Mouse (Mus musculus): Measurements from ENCODE around the gene Cd320. TPM values are rescaled to one million over a fixed set of nuclear protein-coding genes. Genes with fewer than 3 reads are reported as not detected.
"Not testable (repeated sequence)": the region's sequence is repeated elsewhere in the genome, so short reads cannot be mapped to it uniquely, and the experiment has no call there.

The Cd320 gene
- polyA plus RNA-seq, 1 experiment from 2014 or later: 73.7 TPM

DNA sequence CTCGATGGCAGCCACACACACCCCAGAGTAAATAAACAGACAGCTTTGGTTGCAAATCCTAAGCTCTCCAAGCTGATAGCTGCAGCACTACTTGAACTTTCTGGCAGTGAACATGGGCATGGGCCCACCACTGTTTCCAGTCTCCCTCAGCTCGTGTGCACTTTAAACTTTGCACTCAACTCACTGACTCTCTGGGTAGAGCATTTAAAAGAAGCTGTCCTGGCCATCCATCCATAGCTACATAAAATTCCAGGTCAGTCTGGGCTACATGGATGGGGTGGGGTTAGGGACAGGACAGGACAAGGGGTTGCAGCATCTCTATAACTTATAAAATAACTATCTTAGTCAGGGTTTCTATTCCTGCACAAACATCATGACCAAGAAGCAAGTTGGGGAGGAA is 44.9 kb downstream of the Cd320 start:
- not testable (repeated sequence) for H3K27ac ChIP-seq (ENCODE audit: low read depth, low read length); H3K9me3 ChIP-seq (ENCODE audit: control insufficient read depth, low read length); H3K4me2 ChIP-seq (replicated peaks; ENCODE audit: low read depth, low read length); H3K9ac ChIP-seq (ENCODE audit: low read depth, low read length); H3K27me3 ChIP-seq (ENCODE audit: control insufficient read depth, insufficient read depth, low read length); DNase-seq (ENCODE audit: low spot score); ATAC-seq (ENCODE audit: low FRiP score); H3K36me3 ChIP-seq (ENCODE audit: control insufficient read depth, insufficient read depth, low read length); H3K4me3 ChIP-seq (ENCODE audit: low read depth, low read length); H3K4me1 ChIP-seq (replicated peaks; ENCODE audit: control insufficient read depth, insufficient read depth, low read length)
- 76% methylated on average over 2 of the region's 2 CpGs for WGBS

DNA sequence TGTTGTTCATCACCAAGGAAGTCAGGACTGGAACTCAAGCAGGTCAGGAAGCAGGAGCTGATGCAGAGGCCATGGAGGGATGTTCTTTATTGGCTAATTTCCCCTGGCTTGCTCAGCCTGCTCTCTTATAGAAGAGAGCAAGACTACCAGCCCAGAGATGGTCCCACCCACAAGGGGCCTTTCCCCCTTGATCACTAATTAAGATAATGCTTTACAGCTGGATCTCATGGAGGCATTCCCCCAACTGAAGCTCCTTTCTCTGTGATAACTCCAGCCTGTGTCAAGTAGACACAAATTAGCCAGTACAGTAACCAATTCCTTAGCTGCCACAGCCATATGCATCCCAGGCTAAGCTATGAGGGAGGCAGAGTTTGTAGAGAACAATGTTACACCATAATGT is 45.3 kb downstream of the Cd320 start:
- not testable (repeated sequence) for H3K9ac ChIP-seq (ENCODE audit: low read depth, low read length); H3K27ac ChIP-seq (ENCODE audit: low read depth, low read length); DNase-seq (ENCODE audit: low spot score); H3K27me3 ChIP-seq (ENCODE audit: control insufficient read depth, insufficient read depth, low read length); H3K4me2 ChIP-seq (replicated peaks; ENCODE audit: low read depth, low read length); H3K36me3 ChIP-seq (ENCODE audit: control insufficient read depth, insufficient read depth, low read length); H3K4me1 ChIP-seq (replicated peaks; ENCODE audit: control insufficient read depth, insufficient read depth, low read length); H3K9me3 ChIP-seq (ENCODE audit: control insufficient read depth, low read length); ATAC-seq (ENCODE audit: low FRiP score); H3K4me3 ChIP-seq (ENCODE audit: low read depth, low read length)

DNA sequence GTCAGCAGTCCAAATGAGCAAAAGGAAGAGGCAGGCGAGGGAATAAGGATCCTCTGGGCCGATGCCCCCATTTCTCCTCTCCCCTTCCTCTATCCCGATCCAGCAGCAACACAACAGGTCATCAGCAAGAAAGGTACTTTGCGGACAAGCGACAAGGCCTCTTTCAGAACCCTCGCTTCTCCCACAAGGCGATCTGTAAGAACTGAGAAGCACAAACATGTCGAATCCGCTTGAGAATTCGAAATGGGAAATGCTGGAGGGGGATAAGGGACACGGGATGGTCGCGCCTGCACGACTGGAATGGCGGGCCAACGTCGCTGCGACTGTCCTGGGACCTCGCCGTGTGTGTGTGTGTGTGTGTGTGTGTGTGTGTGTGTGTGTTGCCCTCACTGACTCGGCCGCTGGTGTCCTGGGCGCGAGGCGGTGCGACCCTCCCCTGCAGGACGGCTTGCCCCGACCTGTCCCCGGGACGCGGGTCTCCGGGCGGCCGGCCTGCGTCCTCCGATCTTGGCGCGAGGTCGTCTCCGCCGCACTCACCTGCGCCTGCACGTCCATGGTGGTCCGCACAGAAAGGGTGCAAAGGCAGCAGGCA is 47.1 kb downstream of the Cd320 start:
- ATAC-seq (ENCODE audit: low FRiP score); H3K4me1 ChIP-seq (replicated peaks; ENCODE audit: control insufficient read depth, insufficient read depth, low read length); H3K27me3 ChIP-seq (ENCODE audit: control insufficient read depth, insufficient read depth, low read length); H3K36me3 ChIP-seq (ENCODE audit: control insufficient read depth, insufficient read depth, low read length); DNase-seq (ENCODE audit: low spot score); H3K9me3 ChIP-seq (ENCODE audit: control insufficient read depth, low read length): not testable (repeated sequence)
- peak overlapping the region; percentile 67 for H3K27ac ChIP-seq (ENCODE audit: low read depth, low read length)
- peak overlapping the region; percentile 59 for H3K4me3 ChIP-seq (ENCODE audit: low read depth, low read length)
- WGBS: under 1% methylated on average over 39 of the region's 44 CpGs
- peak overlapping the region; percentile 62 for H3K9ac ChIP-seq (ENCODE audit: low read depth, low read length)
- peak overlapping the region; percentile 55 for H3K4me2 ChIP-seq (replicated peaks; ENCODE audit: low read depth, low read length)

GRCm38 (mm10) chr17:33890533-33891059 is 47.7 kb downstream of the Cd320 start, which contains the start of gene Kifc1:
Gene Kifc1, minus strand, starts transcription at chr17:33890661.
- ATAC-seq (ENCODE audit: low FRiP score) (peak; percentile 98), DNase-seq (ENCODE audit: low spot score) (peak; percentile 99)
- no peaks in the 10 kb centered on the region for H3K9me3 ChIP-seq (ENCODE audit: control insufficient read depth, low read length)
- peak within 1 kb of the TSS; percentile 67 for H3K27ac ChIP-seq (ENCODE audit: low read depth, low read length)
- H3K36me3 ChIP-seq (ENCODE audit: control insufficient read depth, insufficient read depth, low read length): no peaks in the 10 kb centered on the region
- peak within 1 kb of the TSS; percentile 62 for H3K9ac ChIP-seq (ENCODE audit: low read depth, low read length)
- peak within 1 kb of the TSS; percentile 59 for H3K4me3 ChIP-seq (ENCODE audit: low read depth, low read length)
- H3K4me2 ChIP-seq (replicated peaks; ENCODE audit: low read depth, low read length): peak within 1 kb of the TSS; percentile 55
- no peaks in the 10 kb centered on the region for H3K27me3 ChIP-seq (ENCODE audit: control insufficient read depth, insufficient read depth, low read length)
- under 1% methylated on average over 49 of the region's 49 CpGs for WGBS
- H3K4me1 ChIP-seq (replicated peaks; ENCODE audit: control insufficient read depth, insufficient read depth, low read length): no peaks in the 10 kb centered on the region

GRCm38 (mm10) chr17:33891357-33891756 is 48.5 kb downstream of the Cd320 start:
- Histone ChIP-seq H3K9ac (ENCODE audit: low read depth, low read length) (no peak overlapping the region), H3K4me3 (ENCODE audit: low read depth, low read length) (no peak overlapping the region), H3K4me1 (replicated peaks; ENCODE audit: control insufficient read depth, insufficient read depth, low read length) (no peaks in the 10 kb centered on the region), H3K4me2 (replicated peaks; ENCODE audit: low read depth, low read length) (no peak overlapping the region), H3K36me3 (ENCODE audit: control insufficient read depth, insufficient read depth, low read length) (no peaks in the 10 kb centered on the region), H3K27ac (ENCODE audit: low read depth, low read length) (no peak overlapping the region), H3K9me3 (ENCODE audit: control insufficient read depth, low read length) (no peaks in the 10 kb centered on the region), H3K27me3 (ENCODE audit: control insufficient read depth, insufficient read depth, low read length) (no peaks in the 10 kb centered on the region)
- DNase-seq (ENCODE audit: low spot score): no peak
- no peak for ATAC-seq (ENCODE audit: low FRiP score)
- WGBS: 80% methylated on average over 2 of the region's 2 CpGs

- not testable (repeated sequence) for H3K36me3 ChIP-seq (ENCODE audit: control insufficient read depth, insufficient read depth, low read length); ATAC-seq (ENCODE audit: low FRiP score); H3K4me1 ChIP-seq (replicated peaks; ENCODE audit: control insufficient read depth, insufficient read depth, low read length); H3K27ac ChIP-seq (ENCODE audit: low read depth, low read length); H3K9ac ChIP-seq (ENCODE audit: low read depth, low read length); H3K9me3 ChIP-seq (ENCODE audit: control insufficient read depth, low read length); DNase-seq (ENCODE audit: low spot score); H3K4me3 ChIP-seq (ENCODE audit: low read depth, low read length); H3K27me3 ChIP-seq (ENCODE audit: control insufficient read depth, insufficient read depth, low read length); H3K4me2 ChIP-seq (replicated peaks; ENCODE audit: low read depth, low read length)
- 66% methylated on average over 6 of the region's 6 CpGs for WGBS
Observed at GRCm38 (mm10) chr17:33891892-33892291, 49.0 kb downstream of the Cd320 start.

DNA sequence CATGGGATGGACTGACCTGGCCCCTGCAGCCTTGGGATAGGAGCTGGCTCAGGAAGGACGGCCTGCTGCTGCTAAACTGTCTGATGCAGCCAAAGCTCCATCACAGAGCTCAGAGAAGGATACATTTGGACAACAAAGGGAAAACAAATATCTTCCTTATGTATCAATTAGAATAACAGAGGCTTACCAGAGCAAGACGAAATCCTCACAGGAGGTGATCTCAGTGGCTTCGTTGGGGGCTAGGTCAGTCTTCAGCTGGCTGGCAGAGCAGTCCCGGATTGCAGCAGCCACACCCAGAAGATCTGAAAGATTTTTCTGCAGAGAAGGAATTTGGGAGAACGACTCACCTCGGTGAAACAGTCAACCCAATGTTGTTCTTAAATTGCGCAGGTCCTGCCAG is 49.5 kb downstream of the Cd320 start:
- Histone ChIP-seq H3K36me3 (ENCODE audit: control insufficient read depth, insufficient read depth, low read length) (no peaks in the 10 kb centered on the region), H3K27ac (ENCODE audit: low read depth, low read length) (no peak overlapping the region), H3K4me3 (ENCODE audit: low read depth, low read length) (no peak overlapping the region), H3K27me3 (ENCODE audit: control insufficient read depth, insufficient read depth, low read length) (no peaks in the 10 kb centered on the region), H3K9me3 (ENCODE audit: control insufficient read depth, low read length) (no peaks in the 10 kb centered on the region), H3K4me2 (replicated peaks; ENCODE audit: low read depth, low read length) (no peak overlapping the region), H3K9ac (ENCODE audit: low read depth, low read length) (no peak overlapping the region), H3K4me1 (replicated peaks; ENCODE audit: control insufficient read depth, insufficient read depth, low read length) (no peaks in the 10 kb centered on the region)
- DNase-seq (ENCODE audit: low spot score) (no peak), ATAC-seq (ENCODE audit: low FRiP score) (no peak)
- WGBS: 24% methylated on average over 7 of the region's 7 CpGs

GRCm38 (mm10) chr17:33893011-33893410 is 50.1 kb downstream of the Cd320 start:
- not testable (repeated sequence) for H3K27ac ChIP-seq (ENCODE audit: low read depth, low read length); H3K36me3 ChIP-seq (ENCODE audit: control insufficient read depth, insufficient read depth, low read length); H3K9ac ChIP-seq (ENCODE audit: low read depth, low read length); DNase-seq (ENCODE audit: low spot score); H3K4me2 ChIP-seq (replicated peaks; ENCODE audit: low read depth, low read length); ATAC-seq (ENCODE audit: low FRiP score); H3K4me1 ChIP-seq (replicated peaks; ENCODE audit: control insufficient read depth, insufficient read depth, low read length); H3K27me3 ChIP-seq (ENCODE audit: control insufficient read depth, insufficient read depth, low read length); H3K9me3 ChIP-seq (ENCODE audit: control insufficient read depth, low read length); H3K4me3 ChIP-seq (ENCODE audit: low read depth, low read length)
- WGBS: 72% methylated on average over 4 of the region's 4 CpGs

DNA sequence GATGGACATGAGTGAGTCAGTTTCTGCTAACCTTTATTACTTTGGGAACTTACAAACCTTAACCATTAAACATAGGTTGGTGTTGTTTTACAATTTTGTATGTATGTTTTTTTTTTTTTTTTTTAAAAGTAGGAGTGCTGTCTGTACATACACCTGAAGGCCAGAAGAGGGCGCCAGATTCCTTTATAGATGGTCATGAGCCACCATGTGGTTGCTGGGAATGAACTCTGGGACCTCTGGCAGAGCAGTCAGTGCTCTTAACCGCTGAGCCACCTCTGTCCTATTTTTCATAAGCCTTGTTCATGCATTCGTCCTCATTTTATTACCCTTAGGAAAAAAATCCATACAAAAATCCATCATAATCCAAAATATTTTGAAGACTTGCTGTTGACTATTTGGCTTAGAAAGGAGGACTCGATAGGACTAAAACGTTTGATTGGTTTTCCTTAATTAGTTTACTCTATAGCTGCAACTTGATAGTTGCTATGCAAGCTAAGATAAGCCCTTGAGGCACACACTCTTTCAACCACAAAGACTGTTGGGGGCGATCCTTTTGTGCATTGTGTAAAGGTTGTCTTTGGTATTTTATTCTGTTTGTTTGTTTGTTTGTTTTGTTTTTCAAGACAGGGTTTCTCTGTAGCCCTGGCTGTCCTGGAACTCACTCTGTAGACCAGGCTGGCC is 54.4 kb downstream of the Cd320 start:
- Histone ChIP-seq H3K4me1 (replicated peaks; ENCODE audit: control insufficient read depth, insufficient read depth, low read length) (no peaks in the 10 kb centered on the region), H3K4me2 (replicated peaks; ENCODE audit: low read depth, low read length) (no peak overlapping the region), H3K9me3 (ENCODE audit: control insufficient read depth, low read length) (no peaks in the 10 kb centered on the region), H3K36me3 (ENCODE audit: control insufficient read depth, insufficient read depth, low read length) (no peaks in the 10 kb centered on the region), H3K4me3 (ENCODE audit: low read depth, low read length) (no peak overlapping the region), H3K9ac (ENCODE audit: low read depth, low read length) (no peak overlapping the region), H3K27me3 (ENCODE audit: control insufficient read depth, insufficient read depth, low read length) (no peaks in the 10 kb centered on the region), H3K27ac (ENCODE audit: low read depth, low read length) (no peak overlapping the region)
- peak; percentile 78 for DNase-seq (ENCODE audit: low spot score)
- ATAC-seq (ENCODE audit: low FRiP score): no peak
- WGBS: 43% methylated on average over 6 of the region's 6 CpGs
